Mouse (Mus musculus): ENCODE measurements around the gene Arid1b.

DNA sequence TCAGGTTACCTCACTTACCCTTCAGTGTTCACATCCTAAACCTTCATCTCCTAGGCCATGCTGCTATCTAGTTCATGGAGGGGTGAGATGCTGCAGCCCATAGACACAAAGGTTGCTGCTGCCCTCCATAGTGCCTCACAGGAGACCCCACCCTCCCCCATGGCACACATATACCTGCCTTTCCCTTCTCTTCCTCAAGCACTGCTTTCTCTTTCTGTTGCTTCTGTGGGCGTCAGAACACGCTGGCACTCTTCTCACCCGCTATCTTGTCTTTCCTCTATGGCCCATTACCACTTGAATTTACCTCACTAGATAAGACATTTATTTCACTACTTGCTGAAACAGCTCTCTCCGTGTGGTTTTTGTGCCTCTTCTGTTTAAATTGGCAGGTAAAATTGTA, 113.4 kb downstream of the Arid1b start:
- TF ChIP-seq POLR2A (IDR thresholded peaks at IDR 0.05; ENCODE audit: borderline replicate concordance, extremely low read depth, insufficient read depth, insufficient read length, poor library complexity, severe bottlenecking) (no peak), CTCF (IDR thresholded peaks at IDR 0.05; ENCODE audit: borderline replicate concordance, extremely low read depth, insufficient read depth, insufficient read length) (no peak)
